Mouse (Mus musculus) c-Kit-positive CD71-negative TER-119-negative erythroid progenitor cells, embryonic 14.5 days (primary cell): ENCODE results near the gene Polr2g.
"Not testable (repeated sequence)": the region's sequence is repeated elsewhere in the genome, so short reads cannot be mapped to it uniquely, and the experiment has no call there.

Source experiments
- DNase-seq: peaks from one replicate; pipeline ENCODE4 v3.0.0-alpha.2; 2013; ENCODE audit warnings: low read depth

Polr2g gene

GRCm38 (mm10) chr19:8798264-8798946, at the start of gene Polr2g:
Polr2g (minus strand) TSS chr19:8798577.
- peak; percentile 89 for DNase-seq

GRCm38 (mm10) chr19:8844371-8845129, 46.2 kb upstream of the Polr2g start:
- peak; percentile 83 for DNase-seq

- no peak for DNase-seq
Measured at GRCm38 (mm10) chr19:8842961-8843360, 44.6 kb upstream of the Polr2g start.

GRCm38 (mm10) chr19:8841012-8841411, 42.6 kb upstream of the Polr2g start:
- DNase-seq = no peak

DNA sequence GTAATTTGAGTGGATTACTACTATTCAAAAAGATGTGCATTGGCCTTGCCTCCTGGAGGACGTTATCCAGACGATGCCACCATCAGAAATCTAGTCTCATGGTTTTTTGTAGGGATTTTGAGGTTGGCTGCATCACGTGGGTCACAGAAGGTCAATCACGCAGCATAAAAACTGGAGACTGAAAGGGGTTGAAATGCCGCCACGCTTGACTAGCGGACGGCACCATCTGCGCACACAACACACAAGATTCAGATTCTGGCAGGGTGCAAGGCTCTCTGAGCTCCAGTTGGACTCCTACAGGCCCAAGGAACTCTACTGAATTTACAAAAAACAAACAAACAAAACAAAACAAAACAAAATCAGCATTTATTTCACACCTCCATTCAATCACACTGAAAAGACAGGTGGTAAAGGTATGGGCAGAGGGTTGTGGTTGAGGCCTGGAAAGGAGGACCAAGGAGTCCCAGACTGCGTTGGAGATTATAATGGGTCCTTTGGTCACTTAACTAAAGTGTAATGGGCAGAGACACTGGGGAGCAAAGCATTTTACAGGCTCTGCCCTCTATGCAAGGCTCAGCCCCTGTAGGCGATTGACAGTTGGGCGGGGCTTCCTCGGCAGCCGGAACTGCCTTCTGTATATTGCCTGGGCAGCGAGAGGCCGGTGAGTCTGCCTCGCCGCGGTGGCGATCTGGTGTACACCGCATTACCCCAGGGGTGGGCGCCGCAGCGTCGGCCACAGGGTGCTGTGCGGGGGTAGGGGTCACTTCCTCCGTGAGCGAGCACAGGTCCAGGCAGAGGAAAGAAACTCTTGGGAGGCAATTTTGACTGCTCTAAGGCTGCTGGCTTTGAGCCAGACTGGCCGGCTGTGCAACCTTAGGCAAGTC, 41.8 kb upstream of the Polr2g start:
- DNase-seq = no peak

DNA sequence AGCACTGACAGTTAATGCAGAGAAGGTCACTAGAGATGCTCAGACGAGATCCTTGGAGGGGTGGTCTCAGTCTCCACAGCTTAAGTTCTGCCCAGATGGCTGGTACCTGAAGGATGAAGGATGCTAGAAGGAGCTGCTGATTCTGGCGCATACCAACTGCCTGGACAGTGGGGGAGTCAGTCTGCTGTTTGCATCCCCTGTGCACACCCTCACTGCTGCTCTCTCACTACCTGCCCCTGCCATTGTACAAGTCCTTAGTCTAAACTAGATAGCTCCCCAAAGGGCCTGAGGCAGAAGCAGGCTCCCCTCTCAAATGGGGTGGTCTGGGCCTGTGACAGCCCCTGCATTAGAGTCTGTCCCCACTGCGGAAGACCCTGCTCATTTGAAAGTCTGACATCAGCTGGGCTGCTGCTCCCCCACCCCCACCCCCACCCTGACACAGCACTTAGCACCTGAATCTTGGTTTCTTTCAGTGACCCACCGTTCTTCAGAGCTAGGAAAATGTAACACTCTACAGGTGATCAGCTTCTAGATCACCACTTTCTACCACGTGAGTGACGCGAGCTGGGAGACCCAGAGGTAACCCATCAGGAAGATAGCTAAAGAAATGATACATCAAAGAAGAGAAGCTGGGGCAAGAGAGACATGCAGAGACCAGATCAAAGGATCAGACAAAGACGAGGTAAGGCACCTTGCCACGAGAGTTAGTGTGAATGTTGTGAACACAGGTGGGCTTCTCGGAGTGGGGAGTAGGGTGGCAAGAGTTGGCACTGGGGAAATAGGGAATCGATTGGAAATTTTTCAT, 40.9 kb upstream of the Polr2g start, which contains the start of gene Gng3:
Gene Gng3 (minus strand): TSS at position 92 of the 805 bp plus-strand sequence.
- no peak for DNase-seq

GRCm38 (mm10) chr19:8838041-8838730, 39.8 kb upstream of the Polr2g start:
- no peak for DNase-seq

DNA sequence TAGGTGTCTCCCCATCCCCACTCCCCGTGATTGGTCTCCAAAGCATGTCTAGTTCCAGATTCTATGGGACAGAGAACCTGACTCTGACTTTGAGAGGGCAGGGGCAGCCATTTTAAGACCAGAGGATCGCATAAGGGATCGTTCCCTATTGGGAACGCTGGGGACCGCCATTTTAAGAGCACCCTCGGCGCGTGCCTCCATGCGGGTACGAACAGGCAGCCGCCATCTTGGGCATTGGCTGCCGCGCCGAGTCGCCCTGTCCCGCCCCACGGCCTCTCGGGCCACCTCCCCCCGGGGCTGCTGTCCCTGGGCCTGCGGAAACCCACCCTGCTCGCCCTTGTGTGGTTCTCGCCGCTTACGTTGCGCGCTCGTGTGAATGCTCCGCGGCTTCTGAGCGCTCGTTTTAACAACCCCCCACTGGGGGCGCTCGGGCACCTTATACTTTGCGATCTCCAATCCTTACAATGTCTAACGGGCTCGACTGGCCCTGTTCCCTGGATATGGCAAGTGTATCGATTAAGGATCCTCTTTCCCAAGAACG, 38.9 kb upstream of the Polr2g start, which contains the start of gene Bscl2:
Gene Bscl2 (plus strand): TSS at position 217 of the 541 bp plus-strand sequence.
- DNase-seq = peak; percentile 73

- not testable (repeated sequence) for DNase-seq
Measured at GRCm38 (mm10) chr19:8836327-8836726, 38.0 kb upstream of the Polr2g start.

GRCm38 (mm10) chr19:8832971-8833370, 34.6 kb upstream of the Polr2g start:
- DNase-seq = no peak

DNA sequence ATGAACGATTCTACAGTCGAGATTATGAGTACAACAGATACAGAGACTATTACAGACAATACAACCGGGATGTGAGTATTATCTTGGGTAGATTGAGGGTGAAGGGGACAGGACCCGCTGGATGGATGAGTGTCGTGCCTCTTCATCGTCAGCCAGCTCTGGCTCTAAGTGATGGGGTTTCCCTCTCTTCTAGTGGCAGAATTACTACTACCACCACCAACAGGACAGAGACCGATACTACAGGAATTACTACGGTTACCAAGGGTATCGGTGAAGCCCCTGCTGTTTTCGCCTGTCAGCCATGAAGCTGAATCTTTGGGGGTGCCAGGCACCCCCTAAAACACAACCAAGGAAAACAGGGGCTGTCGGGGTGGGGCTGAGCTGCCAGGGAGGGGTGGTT, 32.9 kb upstream of the Polr2g start:
- no peak for DNase-seq

- no peak for DNase-seq
Measured at GRCm38 (mm10) chr19:8830664-8831063, 32.3 kb upstream of the Polr2g start.

DNA sequence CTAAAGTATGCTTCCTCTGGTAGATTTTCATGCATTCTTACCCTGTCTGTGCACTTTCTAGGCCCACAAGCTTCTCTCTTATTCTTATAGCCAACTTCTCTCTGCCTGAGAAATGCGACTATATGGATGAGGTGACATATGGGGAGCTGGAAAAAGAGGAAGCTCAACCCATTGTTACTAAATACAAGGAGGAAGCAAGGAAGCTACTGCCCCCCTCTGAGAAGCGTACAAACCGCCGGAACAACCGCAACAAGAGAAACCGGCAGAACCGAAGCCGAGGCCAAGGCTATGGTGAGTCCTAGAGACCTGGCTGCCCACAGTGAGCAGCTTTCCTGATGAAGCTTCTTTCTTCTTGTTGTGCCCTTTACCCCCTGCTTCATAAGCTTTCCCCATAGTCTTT, 31.3 kb upstream of the Polr2g start, which contains the start of gene AC129217.1:
Gene AC129217.1 (plus strand): TSS at position 114 of the 400 bp plus-strand sequence.
- DNase-seq = no peak

- no peak for DNase-seq
Measured at GRCm38 (mm10) chr19:8822696-8823095, 24.3 kb upstream of the Polr2g start.

GRCm38 (mm10) chr19:8821146-8821545, 22.8 kb upstream of the Polr2g start:
- DNase-seq = no peak

GRCm38 (mm10) chr19:8820424-8820956, 22.1 kb upstream of the Polr2g start:
- no peak for DNase-seq

DNA sequence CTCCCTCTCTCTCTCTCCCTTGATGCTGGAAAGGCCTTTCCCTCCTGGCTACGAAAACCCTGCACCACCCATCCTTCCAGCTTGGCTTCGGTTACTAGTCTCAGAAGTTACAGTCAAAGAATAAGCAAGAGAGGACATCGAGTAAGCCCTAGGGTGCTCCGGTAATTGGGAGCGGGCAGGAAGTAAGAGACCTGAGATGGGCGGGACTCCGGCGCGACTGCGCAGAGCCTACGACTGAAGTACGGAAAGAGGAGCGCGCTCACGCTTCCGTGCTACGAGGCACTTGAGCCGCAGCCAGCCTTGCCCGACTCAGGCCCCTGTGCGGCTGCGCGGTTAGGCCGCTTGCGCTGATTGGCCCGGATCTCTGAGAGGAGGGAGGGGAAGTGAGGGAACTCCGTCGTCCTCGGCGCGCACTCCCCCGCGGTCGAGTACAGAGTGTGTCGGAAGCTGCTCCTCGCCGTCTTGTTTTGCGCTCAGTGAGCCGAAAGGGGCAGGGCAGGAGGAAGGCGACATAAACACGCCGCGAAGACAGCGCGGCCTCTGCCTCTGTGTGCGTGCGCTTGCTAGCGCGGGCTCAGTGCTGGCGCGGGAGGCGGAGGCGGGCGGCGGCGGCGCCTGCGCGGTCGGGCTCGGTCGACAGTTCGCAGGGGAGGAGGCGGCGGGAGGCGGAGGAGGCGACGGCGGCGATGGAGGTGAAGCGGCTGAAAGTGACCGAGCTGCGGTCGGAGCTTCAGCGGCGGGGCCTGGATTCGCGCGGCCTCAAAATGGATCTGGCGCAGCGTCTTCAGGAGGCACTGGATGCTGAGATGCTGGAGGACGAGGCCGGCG, 21.4 kb upstream of the Polr2g start, which contains the start of gene Hnrnpul2:
Gene Hnrnpul2 (plus strand): TSS at position 415 of the 828 bp plus-strand sequence.
- DNase-seq = peak; percentile 96

GRCm38 (mm10) chr19:8818801-8819595, 20.6 kb upstream of the Polr2g start, which contains the start of gene Ttc9c:
Ttc9c (minus strand) TSS chr19:8819333.
- DNase-seq = peak; percentile 96
